Mouse (Mus musculus) E14TG2a.4 (cell line): ENCODE results near the gene Cdc25a.
A peak's percentile ranks its signal among the peaks of the same experiment; 100 is the strongest.

ENCODE experiments used
- H3K27me3 ChIP-seq: 2 replicates; pipeline ENCODE4 v1.6.1; 2014; ENCODE audit warnings: low read length, control low read depth; ENCODE audit not compliant: insufficient read depth
- H3K36me3 ChIP-seq: 2 replicates; pipeline ENCODE4 v1.6.1; 2014; ENCODE audit warnings: low read length, control low read depth; ENCODE audit not compliant: insufficient read depth
- H3K4me1 ChIP-seq: replicated peaks from 2 replicates; pipeline ENCODE4 v1.6.1; 2014; ENCODE audit warnings: low read depth, low read length, control low read depth
- H3K4me3 ChIP-seq: replicated peaks from 2 replicates; pipeline ENCODE4 v1.5.1; 2014; ENCODE audit warnings: mild to moderate bottlenecking, low read length
- H3K9me3 ChIP-seq: 2 replicates; pipeline ENCODE4 v1.6.1; 2014; ENCODE audit warnings: low read length, control low read depth
- CTCF ChIP-seq: conservative IDR thresholded peaks from 2 replicates; pipeline ENCODE4 v1.5.1; 2014; ENCODE audit warnings: low read length
- NANOG ChIP-seq: IDR thresholded peaks from 2 replicates; pipeline ENCODE4 v1.6.1; 2014; ENCODE audit warnings: borderline replicate concordance, low read length, mixed read lengths
- POU5F1 ChIP-seq: IDR thresholded peaks from 2 replicates; pipeline ENCODE4 v1.6.1; 2014; ENCODE audit warnings: low read length, borderline replicate concordance

The Cdc25a gene

GRCm38 (mm10) chr9:109874797-109875691, at the start of gene Cdc25a:
Cdc25a (plus strand) TSS chr9:109875579.
- Histone ChIP-seq H3K4me3 (peak within 1 kb of the TSS; percentile 98), H3K9me3 (no peaks in the 10 kb centered on the region), H3K27me3 (no peaks in the 10 kb centered on the region), H3K4me1 (peaks cover 78% of the 10 kb centered on the region), H3K36me3 (peaks cover 35% of the 10 kb centered on the region)
- TF ChIP-seq POU5F1 = no peak
- no peak for TF ChIP-seq NANOG
- TF ChIP-seq CTCF = 0 out of 2 replicates have a peak, but pooled peaks have one; percentile 25

- H3K36me3 ChIP-seq = peaks cover 5% of the 10 kb centered on the region
- H3K4me1 ChIP-seq = no peaks in the 10 kb centered on the region
- H3K4me3 ChIP-seq = no peak overlapping the region
- no peaks in the 10 kb centered on the region for H3K27me3 ChIP-seq
- no peaks in the 10 kb centered on the region for H3K9me3 ChIP-seq
- TF ChIP-seq POU5F1 = no peak
- no peak for TF ChIP-seq NANOG
- no peak for TF ChIP-seq CTCF
Measured at GRCm38 (mm10) chr9:109825739-109826138, 49.6 kb upstream of the Cdc25a start.

GRCm38 (mm10) chr9:109826181-109826580, 49.2 kb upstream of the Cdc25a start:
- Histone ChIP-seq H3K9me3 (no peaks in the 10 kb centered on the region), H3K27me3 (no peaks in the 10 kb centered on the region), H3K36me3 (peaks cover 5% of the 10 kb centered on the region), H3K4me1 (no peaks in the 10 kb centered on the region), H3K4me3 (no peak overlapping the region)
- TF ChIP-seq NANOG = no peak
- no peak for TF ChIP-seq CTCF
- no peak for TF ChIP-seq POU5F1

GRCm38 (mm10) chr9:109832391-109833087, 42.8 kb upstream of the Cdc25a start, which contains the start of gene Nme6:
Nme6 (plus strand) TSS chr9:109832749.
- no peaks in the 10 kb centered on the region for H3K27me3 ChIP-seq
- TF ChIP-seq CTCF = peak; percentile 64
- TF ChIP-seq NANOG = no peak
- no peak for TF ChIP-seq POU5F1
- H3K4me3 ChIP-seq = peak within 1 kb of the TSS; percentile 90
- H3K4me1 ChIP-seq = peaks cover 7% of the 10 kb centered on the region
- peaks cover 30% of the 10 kb centered on the region for H3K36me3 ChIP-seq
- H3K9me3 ChIP-seq = no peaks in the 10 kb centered on the region

- Histone ChIP-seq H3K4me1 (peaks cover 7% of the 10 kb centered on the region), H3K27me3 (no peaks in the 10 kb centered on the region)
- no peak for TF ChIP-seq NANOG
- no peak for TF ChIP-seq POU5F1
- no peak for TF ChIP-seq CTCF
Measured at GRCm38 (mm10) chr9:109833088-109833412, 42.3 kb upstream of the Cdc25a start.

GRCm38 (mm10) chr9:109849312-109849758, 26.0 kb upstream of the Cdc25a start, which contains the start of gene Camp:
Camp (minus strand) TSS chr9:109849617.
- TF ChIP-seq NANOG = no peak
- TF ChIP-seq POU5F1 = no peak
- TF ChIP-seq CTCF = no peak
- peaks cover 2% of the 10 kb centered on the region; the same call in 1 of the 2 replicates for H3K27me3 ChIP-seq
- H3K36me3 ChIP-seq = peaks cover under 1% of the 10 kb centered on the region; the same call in 1 of the 2 replicates
- H3K4me1 ChIP-seq = no peaks in the 10 kb centered on the region
- no peak within 1 kb of the TSS for H3K4me3 ChIP-seq
- H3K9me3 ChIP-seq = no peaks in the 10 kb centered on the region

More at GRCm38 (mm10) chr9:109833088-109833412, 42.3 kb upstream of the Cdc25a start:
- H3K36me3 ChIP-seq = peaks cover 30% of the 10 kb centered on the region
- peak overlapping the region; percentile 90 for H3K4me3 ChIP-seq
- no peaks in the 10 kb centered on the region for H3K9me3 ChIP-seq

- TF ChIP-seq CTCF (no peak), NANOG (no peak), POU5F1 (no peak)
- no peak overlapping the region for H3K4me3 ChIP-seq
- H3K4me1 ChIP-seq = no peaks in the 10 kb centered on the region
- peaks cover 2% of the 10 kb centered on the region; the same call in 1 of the 2 replicates for H3K27me3 ChIP-seq
- H3K9me3 ChIP-seq = no peaks in the 10 kb centered on the region
- no peaks in the 10 kb centered on the region for H3K36me3 ChIP-seq
Measured at GRCm38 (mm10) chr9:109850099-109850498, 25.3 kb upstream of the Cdc25a start.

GRCm38 (mm10) chr9:109854341-109854740, 21.0 kb upstream of the Cdc25a start:
- TF ChIP-seq CTCF (no peak), NANOG (no peak), POU5F1 (no peak)
- no peaks in the 10 kb centered on the region for H3K36me3 ChIP-seq
- H3K4me1 ChIP-seq = 0 out of 2 replicates have a peak, but pooled peaks cover 3% of the 10 kb centered on the region
- H3K27me3 ChIP-seq = peaks cover under 1% of the 10 kb centered on the region; the same call in 1 of the 2 replicates
- no peaks in the 10 kb centered on the region for H3K9me3 ChIP-seq
- no peak overlapping the region for H3K4me3 ChIP-seq
